Mouse (Mus musculus): ENCODE measurements at regions not wholly inside any gene's neighbourhood (a gene's known extent, or its start where the extent isn't known, plus 50 kb on each side); places are given as distances from the start of the nearest gene placed in this dataset.

- TF ChIP-seq POLR2A (IDR thresholded peaks at IDR 0.05; ENCODE audit: extremely low read depth, insufficient read depth, low read length) = no peak
- no peak for TF ChIP-seq CTCF (IDR thresholded peaks at IDR 0.05; ENCODE audit: low read depth, low read length)
These were observed 2247.1 kb upstream of the Gm7489 start for GRCm38 (mm10) chr15:51637570-51637969.
